Mouse (Mus musculus) spleen, adult 2 months (tissue): ENCODE results near the gene Smg5.

ENCODE experiments used
- CTCF ChIP-seq: fragments of 200-500 bp; IDR thresholded peaks from 2 replicates; pipeline ENCODE4 v1.5.1; 2011; ENCODE audit warnings: mild to moderate bottlenecking, inconsistent platforms; ENCODE audit not compliant: insufficient read depth, insufficient read length, insufficient replicate concordance; ENCODE audit errors: extremely low read depth
- POLR2A ChIP-seq: fragments of 200-500 bp; IDR thresholded peaks from 2 replicates; pipeline ENCODE4 v1.6.1; 2011; ENCODE audit warnings: low read depth, low read length, inconsistent platforms

DNA sequence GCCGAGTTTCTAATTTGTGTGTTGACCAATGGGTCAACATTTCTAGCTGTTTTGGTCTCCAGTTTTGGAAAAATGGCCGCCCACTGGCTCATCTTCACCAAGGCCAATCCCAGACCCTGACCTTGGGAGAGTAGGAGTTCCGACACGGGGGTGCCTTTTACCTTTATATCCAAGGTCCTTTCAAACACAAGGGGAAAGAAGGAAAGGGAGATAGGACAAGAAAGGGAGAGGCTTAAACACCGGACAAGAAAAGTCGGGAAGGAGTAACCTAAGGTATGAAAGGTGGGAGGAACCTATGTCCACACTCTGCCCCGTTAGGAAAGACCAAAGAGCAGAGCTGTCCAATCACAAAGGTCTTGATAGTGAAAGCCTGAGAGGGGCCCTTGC lies 74.6 kb downstream of the Smg5 start:
- TF ChIP-seq CTCF (no peak), POLR2A (no peak)
